Mouse (Mus musculus): Measurements from ENCODE around the gene Cmip. TPM values are rescaled to one million over a fixed set of nuclear protein-coding genes. Genes with fewer than 3 reads are reported as not detected.

The Cmip gene
- polyA plus RNA-seq, 1 experiment, result 64.9 TPM

DNA sequence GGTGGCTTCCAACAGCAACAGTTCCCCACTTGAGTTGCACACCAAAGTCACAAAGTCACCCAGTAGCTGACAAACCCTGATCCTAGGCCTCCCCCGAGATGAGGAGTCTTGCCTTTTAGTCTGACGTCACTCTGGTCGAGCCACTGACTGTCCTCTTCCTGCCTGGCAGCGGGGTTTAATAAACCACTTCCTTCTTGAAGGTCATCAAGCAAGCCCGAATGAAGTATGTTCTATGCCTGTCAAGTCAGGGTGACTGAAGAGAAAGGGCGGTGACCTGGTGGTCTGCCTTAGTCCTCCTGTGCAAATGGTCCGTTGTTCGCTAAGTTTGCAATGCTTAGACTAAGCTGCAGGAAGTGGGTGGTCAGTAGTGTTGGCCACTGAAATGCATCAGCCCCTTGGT lies 31.1 kb downstream of the Cmip start:
- DNase-seq, result no peak
- Histone ChIP-seq H3K27me3 (ENCODE audit: control insufficient read depth, insufficient read depth, low read length) (no peaks in the 10 kb centered on the region), H3K4me3 (replicated peaks; ENCODE audit: insufficient read depth, low read depth, low read length) (no peak overlapping the region), H3K4me1 (ENCODE audit: control insufficient read depth, insufficient read depth, low read length) (peaks cover 11% of the 10 kb centered on the region; the same call in 1 of the 2 replicates), H3K27ac (ENCODE audit: insufficient read depth, low read length) (no peak overlapping the region)
- WGBS, result 94% methylated on average over 8 of the region's 8 CpGs
- TF ChIP-seq CTCF (IDR thresholded peaks at IDR 0.05; ENCODE audit: borderline replicate concordance, insufficient read depth, low read depth, low read length) (no peak), POLR2A (IDR thresholded peaks at IDR 0.05; ENCODE audit: borderline replicate concordance, insufficient read depth, low read length) (no peak)

DNA sequence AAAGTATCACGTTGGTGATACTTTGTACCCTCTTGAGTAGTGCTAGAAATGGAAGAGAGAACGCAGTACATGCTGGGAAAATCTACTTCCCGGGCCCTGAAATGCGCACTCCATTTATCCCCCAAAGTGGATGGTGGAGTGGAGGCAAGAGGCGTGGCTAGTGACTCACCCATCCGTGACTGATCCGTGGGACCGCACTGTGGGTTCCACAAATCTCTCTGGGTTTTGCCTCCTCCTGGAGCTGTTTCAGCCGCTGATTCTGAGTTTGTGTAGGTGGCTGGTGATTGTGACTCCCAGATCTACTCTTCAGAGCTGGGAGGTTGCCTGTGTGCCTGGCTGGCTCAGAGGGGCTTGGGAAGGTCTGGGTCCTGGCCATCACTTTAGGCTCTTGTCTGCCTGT lies 32.2 kb downstream of the Cmip start:
- Histone ChIP-seq H3K4me1 (ENCODE audit: control insufficient read depth, insufficient read depth, low read length) (peaks cover 6% of the 10 kb centered on the region; the same call in 1 of the 2 replicates), H3K27ac (ENCODE audit: insufficient read depth, low read length) (no peak overlapping the region), H3K4me3 (replicated peaks; ENCODE audit: insufficient read depth, low read depth, low read length) (no peak overlapping the region), H3K27me3 (ENCODE audit: control insufficient read depth, insufficient read depth, low read length) (no peaks in the 10 kb centered on the region)
- no peak for DNase-seq
- TF ChIP-seq CTCF (IDR thresholded peaks at IDR 0.05; ENCODE audit: borderline replicate concordance, insufficient read depth, low read depth, low read length) (no peak), POLR2A (IDR thresholded peaks at IDR 0.05; ENCODE audit: borderline replicate concordance, insufficient read depth, low read length) (no peak)
- 80% methylated on average over 9 of the region's 9 CpGs for WGBS

DNA sequence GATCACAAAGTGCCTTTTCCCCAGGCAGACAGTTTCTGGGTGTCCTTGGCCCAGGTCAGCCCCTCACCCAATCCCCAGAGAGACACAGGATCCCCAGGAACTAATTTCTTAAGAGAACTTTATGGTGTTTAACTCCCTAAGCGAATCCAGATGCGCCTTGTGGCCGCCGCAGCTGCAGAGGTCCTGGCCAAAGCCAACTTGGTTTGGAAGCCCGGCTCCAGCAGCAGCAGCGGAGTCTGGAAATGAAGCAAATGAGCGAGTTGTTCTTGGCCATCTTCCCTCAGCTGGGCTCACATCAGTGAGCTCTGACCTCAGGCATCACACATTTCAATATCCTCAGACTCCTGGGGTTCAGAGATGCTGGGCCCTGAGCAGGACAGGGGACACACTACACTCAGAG lies 33.6 kb downstream of the Cmip start:
- Histone ChIP-seq H3K27ac (ENCODE audit: insufficient read depth, low read length) (no peak overlapping the region; the same call in 1 of the 2 replicates), H3K27me3 (ENCODE audit: control insufficient read depth, insufficient read depth, low read length) (no peaks in the 10 kb centered on the region), H3K4me1 (ENCODE audit: control insufficient read depth, insufficient read depth, low read length) (peaks cover 3% of the 10 kb centered on the region), H3K4me3 (replicated peaks; ENCODE audit: insufficient read depth, low read depth, low read length) (no peak overlapping the region)
- no peak for DNase-seq
- TF ChIP-seq CTCF (IDR thresholded peaks at IDR 0.05; ENCODE audit: borderline replicate concordance, insufficient read depth, low read depth, low read length) (no peak), POLR2A (IDR thresholded peaks at IDR 0.05; ENCODE audit: borderline replicate concordance, insufficient read depth, low read length) (no peak)
- WGBS, result 70% methylated on average over 7 of the region's 7 CpGs

DNA sequence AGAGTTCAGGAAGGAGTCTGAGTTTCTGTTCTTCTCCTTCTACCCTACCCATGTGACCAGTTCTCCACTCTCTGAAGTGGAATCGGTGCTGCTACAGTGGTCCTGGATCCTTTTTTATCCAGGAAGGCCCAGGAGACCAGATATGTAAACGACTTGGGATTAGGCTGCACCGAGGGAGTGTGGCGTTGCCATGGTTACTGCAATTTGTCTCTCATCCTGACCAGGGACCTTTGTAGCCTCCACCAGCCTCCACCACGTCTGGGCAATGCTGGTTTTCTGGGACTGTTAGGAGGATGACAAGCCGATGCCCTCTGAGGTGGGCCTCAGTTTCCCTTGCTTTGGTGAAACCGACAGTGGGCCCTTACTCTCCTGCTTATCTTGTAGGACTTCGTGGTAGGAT lies 35.4 kb downstream of the Cmip start:
- Histone ChIP-seq H3K4me3 (replicated peaks; ENCODE audit: insufficient read depth, low read depth, low read length) (no peak overlapping the region), H3K4me1 (ENCODE audit: control insufficient read depth, insufficient read depth, low read length) (peaks cover 3% of the 10 kb centered on the region), H3K27me3 (ENCODE audit: control insufficient read depth, insufficient read depth, low read length) (no peaks in the 10 kb centered on the region), H3K27ac (ENCODE audit: insufficient read depth, low read length) (no peak overlapping the region)
- no peak for TF ChIP-seq CTCF (IDR thresholded peaks at IDR 0.05; ENCODE audit: borderline replicate concordance, insufficient read depth, low read depth, low read length)
- no peak for TF ChIP-seq POLR2A (IDR thresholded peaks at IDR 0.05; ENCODE audit: borderline replicate concordance, insufficient read depth, low read length)
- no peak for DNase-seq
- 59% methylated on average over 8 of the region's 8 CpGs for WGBS

DNA sequence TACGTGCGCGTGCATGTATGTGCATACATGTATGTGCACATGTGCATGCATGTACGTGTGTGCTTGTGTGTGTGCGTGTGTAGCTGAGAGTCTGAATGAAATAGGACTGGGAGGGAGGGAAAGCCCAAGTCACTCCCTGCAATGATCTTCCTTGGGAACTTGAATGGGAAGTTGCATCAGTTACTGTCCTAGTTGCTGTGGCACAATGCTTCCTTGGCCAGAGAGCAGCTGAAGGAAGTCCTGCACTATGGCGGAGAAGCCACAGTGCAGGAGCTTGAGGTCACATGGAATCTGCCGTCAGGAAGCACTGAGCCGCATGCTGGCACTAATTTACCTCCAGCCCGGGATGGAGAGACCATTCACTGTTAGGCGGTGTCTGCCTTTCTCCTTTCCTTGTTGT lies 37.9 kb downstream of the Cmip start:
- 84% methylated on average over 10 of the region's 10 CpGs for whole genome bisulfite sequencing
- H3K4me1 ChIP-seq (ENCODE audit: control insufficient read depth, insufficient read depth, low read length), result peaks cover 3% of the 10 kb centered on the region

DNA sequence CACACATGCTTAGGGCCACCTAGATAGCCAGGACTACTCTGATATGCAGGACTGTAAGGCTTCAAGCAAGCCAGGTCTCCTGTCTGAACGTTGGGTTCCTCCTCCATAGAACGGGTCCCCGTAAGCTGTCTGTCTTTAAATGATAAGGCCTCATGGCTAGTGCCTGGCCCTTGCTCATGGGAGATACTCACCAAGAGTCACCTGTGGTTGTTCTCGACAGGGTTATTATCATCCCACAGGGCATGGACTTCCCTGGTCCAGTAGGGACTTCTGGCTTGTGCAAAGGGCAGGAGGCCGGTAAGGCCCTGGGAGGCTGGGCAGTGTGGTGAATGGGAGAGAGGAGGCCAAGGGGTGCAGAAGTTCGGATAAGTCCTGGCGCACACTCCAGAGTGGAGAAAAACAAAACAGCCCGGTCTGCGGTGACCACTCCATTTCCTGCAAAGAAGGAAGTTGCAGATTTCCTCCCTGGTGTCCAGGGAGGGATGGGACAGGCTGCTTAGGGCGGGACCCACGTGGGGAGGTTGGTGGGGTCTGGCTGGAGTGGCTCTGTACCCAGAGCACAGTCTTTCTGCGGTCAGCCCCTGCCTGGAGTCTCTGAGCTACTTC lies 41.2 kb downstream of the Cmip start:
- Histone ChIP-seq H3K27ac (ENCODE audit: insufficient read depth, low read length) (no peak overlapping the region), H3K4me1 (ENCODE audit: control insufficient read depth, insufficient read depth, low read length) (peaks cover 3% of the 10 kb centered on the region), H3K27me3 (ENCODE audit: control insufficient read depth, insufficient read depth, low read length) (no peaks in the 10 kb centered on the region), H3K4me3 (replicated peaks; ENCODE audit: insufficient read depth, low read depth, low read length) (no peak overlapping the region)
- DNase-seq, result no peak
- 80% methylated on average over 12 of the region's 12 CpGs for WGBS
- TF ChIP-seq POLR2A (IDR thresholded peaks at IDR 0.05; ENCODE audit: borderline replicate concordance, insufficient read depth, low read length) (no peak), CTCF (IDR thresholded peaks at IDR 0.05; ENCODE audit: borderline replicate concordance, insufficient read depth, low read depth, low read length) (no peak)

More for the DNA sequence above, 37.9 kb downstream of the Cmip start:
- Histone ChIP-seq H3K27me3 (ENCODE audit: control insufficient read depth, insufficient read depth, low read length) (no peaks in the 10 kb centered on the region), H3K27ac (ENCODE audit: insufficient read depth, low read length) (no peak overlapping the region), H3K4me3 (replicated peaks; ENCODE audit: insufficient read depth, low read depth, low read length) (no peak overlapping the region)
- no peak for DNase-seq
- TF ChIP-seq POLR2A (IDR thresholded peaks at IDR 0.05; ENCODE audit: borderline replicate concordance, insufficient read depth, low read length), result no peak
- TF ChIP-seq CTCF (IDR thresholded peaks at IDR 0.05; ENCODE audit: borderline replicate concordance, insufficient read depth, low read depth, low read length), result no peak

DNA sequence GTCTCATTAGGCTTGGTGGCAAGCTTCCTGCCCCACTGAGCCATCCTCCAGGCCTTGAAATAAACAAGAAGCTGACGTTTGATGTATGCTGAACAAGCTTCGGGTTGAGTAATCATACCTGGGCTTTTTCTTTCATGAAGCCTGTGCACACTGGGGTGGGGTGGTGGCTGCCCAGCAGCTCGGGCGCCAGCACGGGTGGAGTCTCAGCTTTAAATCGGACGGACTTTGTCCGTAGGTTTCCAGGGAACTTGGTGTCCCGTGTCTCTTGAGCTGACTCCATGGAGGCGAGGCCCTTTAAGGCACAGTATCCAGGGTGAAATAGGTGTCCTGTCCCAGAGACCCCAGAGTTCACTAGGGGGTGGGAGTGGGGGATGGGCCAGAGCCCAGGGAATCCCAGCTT lies 42.3 kb downstream of the Cmip start:
- TF ChIP-seq POLR2A (IDR thresholded peaks at IDR 0.05; ENCODE audit: borderline replicate concordance, insufficient read depth, low read length) (no peak), CTCF (IDR thresholded peaks at IDR 0.05; ENCODE audit: borderline replicate concordance, insufficient read depth, low read depth, low read length) (no peak)
- H3K27me3 ChIP-seq (ENCODE audit: control insufficient read depth, insufficient read depth, low read length), result no peaks in the 10 kb centered on the region
- 89% methylated on average over 10 of the region's 10 CpGs for WGBS
- peaks cover 8% of the 10 kb centered on the region for H3K4me1 ChIP-seq (ENCODE audit: control insufficient read depth, insufficient read depth, low read length)
- no peak overlapping the region for H3K27ac ChIP-seq (ENCODE audit: insufficient read depth, low read length)
- DNase-seq, result no peak
- H3K4me3 ChIP-seq (replicated peaks; ENCODE audit: insufficient read depth, low read depth, low read length), result no peak overlapping the region

DNA sequence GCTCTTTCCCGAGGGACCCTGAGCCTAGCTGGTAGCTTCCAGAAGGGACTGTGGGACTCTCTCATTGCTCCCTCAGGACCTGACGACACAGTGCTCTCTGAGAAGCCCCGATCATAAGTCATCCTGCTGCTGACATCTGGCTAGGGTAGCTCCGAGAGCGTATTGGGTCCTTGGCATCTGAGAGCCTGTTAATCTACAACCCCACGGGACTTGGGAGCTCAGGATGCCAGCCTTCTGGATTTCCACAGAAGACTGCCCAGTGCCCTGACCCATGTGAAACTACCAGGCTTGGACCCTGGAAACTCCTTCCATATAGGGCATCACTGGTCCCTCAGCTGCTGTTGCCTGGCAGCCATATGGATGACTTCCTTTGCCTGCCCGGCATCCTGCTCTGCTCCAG lies 43.3 kb downstream of the Cmip start:
- H3K27ac ChIP-seq (ENCODE audit: insufficient read depth, low read length), result no peak overlapping the region
- TF ChIP-seq CTCF (IDR thresholded peaks at IDR 0.05; ENCODE audit: borderline replicate concordance, insufficient read depth, low read depth, low read length), result no peak
- H3K4me3 ChIP-seq (replicated peaks; ENCODE audit: insufficient read depth, low read depth, low read length), result no peak overlapping the region
- WGBS, result 62% methylated on average over 7 of the region's 7 CpGs
- DNase-seq, result no peak
- H3K4me1 ChIP-seq (ENCODE audit: control insufficient read depth, insufficient read depth, low read length), result peaks cover 4% of the 10 kb centered on the region; the same call in 1 of the 2 replicates
- H3K27me3 ChIP-seq (ENCODE audit: control insufficient read depth, insufficient read depth, low read length), result no peaks in the 10 kb centered on the region

Measured in cerebellum, adult 2 months (tissue).